Mouse (Mus musculus): ENCODE results near the gene Dlg2. TPM values are rescaled to one million over a fixed set of nuclear protein-coding genes. Genes with fewer than 3 reads are reported as not detected.
A peak's percentile ranks its signal among the peaks of the same experiment; 100 is the strongest.

Gene Dlg2
- total and polyA plus RNA-seq, 2 experiments from 2014 or later: 26.3 to 169 TPM

DNA sequence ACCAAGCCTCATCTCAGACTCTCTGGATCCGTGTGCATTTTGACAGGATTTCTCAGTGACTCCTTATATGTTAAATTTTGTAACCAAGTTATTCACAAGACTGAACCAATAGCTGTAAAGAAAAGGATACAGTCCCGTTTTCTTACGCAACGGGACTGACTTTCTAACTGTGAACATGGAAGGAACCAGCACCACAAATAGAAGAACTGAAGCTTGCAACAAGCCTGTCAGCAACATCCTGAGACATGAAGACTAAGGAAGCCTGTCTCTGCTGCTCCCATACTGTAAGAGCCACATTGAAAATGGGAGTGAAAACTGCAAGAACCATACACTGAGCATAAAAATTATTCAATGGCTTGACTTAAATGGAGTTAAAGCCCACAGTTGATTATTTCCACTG, 1981.8 kb downstream of the Dlg2 start:
- Histone ChIP-seq H3K4me2 (ENCODE audit: low read depth) (no peak overlapping the region), H3K4me3 (ENCODE audit: low read depth, low read length) (no peak overlapping the region), H3K36me3 (ENCODE audit: insufficient read depth) (no peaks in the 10 kb centered on the region), H3K27me3 (ENCODE audit: insufficient read depth, low read length) (no peaks in the 10 kb centered on the region), H3K9me3 (ENCODE audit: low read length) (no peaks in the 10 kb centered on the region), H3K4me1 (ENCODE audit: insufficient read depth) (no peaks in the 10 kb centered on the region), H3K9ac (no peak overlapping the region), H3K27ac (ENCODE audit: low read depth, low read length) (no peak overlapping the region)
- no peak for ATAC-seq
- no peak for TF ChIP-seq CTCF (IDR thresholded peaks at IDR 0.05; ENCODE audit: low read depth)
- DNase-seq: no peak
- WGBS: 83% methylated on average over 4 of the region's 4 CpGs

DNA sequence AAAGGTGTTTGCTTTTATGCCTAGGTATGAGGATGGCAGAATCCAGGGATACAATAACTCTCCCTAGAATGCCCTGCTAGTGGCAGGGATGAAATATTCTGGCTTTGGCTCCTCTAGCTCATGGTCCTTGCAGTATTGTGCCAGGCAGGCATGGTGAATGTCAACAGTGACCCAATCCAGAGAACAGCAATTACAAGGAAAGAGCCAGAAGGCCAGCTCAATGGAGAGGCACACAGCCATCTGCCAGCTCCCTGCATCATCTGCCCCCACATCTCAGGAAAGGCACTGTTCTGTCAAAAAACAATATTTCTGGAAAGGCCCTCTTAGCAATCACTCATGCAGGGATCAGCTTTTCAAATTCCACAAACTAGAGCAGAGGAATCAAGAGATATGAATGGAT, 1984.1 kb downstream of the Dlg2 start:
- Histone ChIP-seq H3K4me1 (ENCODE audit: insufficient read depth) (no peaks in the 10 kb centered on the region), H3K9me3 (ENCODE audit: low read length) (no peaks in the 10 kb centered on the region), H3K4me3 (ENCODE audit: low read depth, low read length) (no peak overlapping the region), H3K36me3 (ENCODE audit: insufficient read depth) (no peaks in the 10 kb centered on the region), H3K9ac (no peak overlapping the region), H3K27me3 (ENCODE audit: insufficient read depth, low read length) (no peaks in the 10 kb centered on the region), H3K27ac (ENCODE audit: low read depth, low read length) (no peak overlapping the region), H3K4me2 (ENCODE audit: low read depth) (no peak overlapping the region)
- ATAC-seq: peak; percentile 61
- TF ChIP-seq CTCF (IDR thresholded peaks at IDR 0.05; ENCODE audit: low read depth): no peak
- no peak for DNase-seq

DNA sequence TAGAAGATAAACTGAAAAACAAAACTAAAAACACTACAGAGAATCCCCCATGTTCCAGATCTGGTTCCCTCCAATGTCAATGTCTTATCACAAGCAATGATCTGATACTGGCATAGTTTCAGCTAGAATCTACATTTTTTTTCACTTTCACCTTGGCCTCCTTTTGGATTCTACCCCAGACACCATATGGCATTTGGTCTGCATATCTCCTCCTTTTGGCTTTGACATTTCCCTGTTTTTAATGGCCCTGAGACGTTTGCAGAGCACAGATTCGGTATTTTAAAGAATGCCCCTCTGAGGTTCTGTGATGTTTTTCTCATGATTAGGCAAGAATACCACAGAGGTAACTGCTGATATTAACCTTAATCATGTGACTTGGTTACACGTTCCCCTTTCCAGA, 1984.8 kb downstream of the Dlg2 start:
- no peak for ATAC-seq
- WGBS: 50% methylated on average over 3 of the region's 3 CpGs
- Histone ChIP-seq H3K36me3 (ENCODE audit: insufficient read depth) (no peaks in the 10 kb centered on the region), H3K27ac (ENCODE audit: low read depth, low read length) (no peak overlapping the region), H3K4me1 (ENCODE audit: insufficient read depth) (no peaks in the 10 kb centered on the region), H3K9me3 (ENCODE audit: low read length) (no peaks in the 10 kb centered on the region), H3K4me3 (ENCODE audit: low read depth, low read length) (no peak overlapping the region), H3K4me2 (ENCODE audit: low read depth) (no peak overlapping the region), H3K9ac (no peak overlapping the region), H3K27me3 (ENCODE audit: insufficient read depth, low read length) (no peaks in the 10 kb centered on the region)
- no peak for TF ChIP-seq CTCF (IDR thresholded peaks at IDR 0.05; ENCODE audit: low read depth)
- DNase-seq: no peak

DNA sequence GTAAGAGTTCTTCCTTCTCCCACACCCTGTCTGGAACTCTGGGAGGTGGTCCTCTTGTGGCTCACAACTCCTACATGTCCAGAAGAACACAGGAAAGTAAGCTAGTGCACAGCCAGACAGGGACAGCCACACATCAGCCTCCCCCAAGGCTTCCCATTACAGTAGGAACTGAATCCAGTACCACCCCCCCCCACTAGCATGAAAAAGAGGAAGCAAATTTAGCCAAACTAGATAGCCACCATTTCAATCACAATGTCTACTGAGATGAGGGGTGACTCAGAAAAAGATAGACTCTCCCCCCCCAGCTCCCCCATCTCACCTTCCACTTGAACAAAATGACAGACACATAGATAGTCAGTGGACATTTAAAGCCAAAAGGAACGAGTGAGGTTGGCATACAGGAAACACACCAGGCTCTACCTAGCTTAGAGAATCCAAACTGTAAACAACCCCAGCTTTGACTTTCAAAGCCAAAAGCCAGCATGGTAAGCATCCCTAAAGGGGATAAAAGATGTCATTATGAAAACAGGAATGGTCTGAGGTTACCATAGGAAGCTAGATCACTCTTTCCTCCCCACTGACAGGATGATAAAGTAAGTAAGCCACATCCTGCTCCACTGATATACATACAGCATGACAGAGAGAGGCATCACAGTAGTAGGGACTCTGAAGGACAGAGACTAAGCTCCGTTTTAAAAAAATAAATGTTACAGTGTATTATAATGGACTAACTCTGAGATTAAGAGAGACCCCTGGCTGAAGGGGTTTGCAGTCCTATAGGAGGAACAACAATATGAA, 1986.8 kb downstream of the Dlg2 start:
- Histone ChIP-seq H3K4me2 (ENCODE audit: low read depth) (no peak overlapping the region), H3K9ac (no peak overlapping the region), H3K27me3 (ENCODE audit: insufficient read depth, low read length) (no peaks in the 10 kb centered on the region), H3K4me1 (ENCODE audit: insufficient read depth) (no peaks in the 10 kb centered on the region), H3K27ac (ENCODE audit: low read depth, low read length) (no peak overlapping the region), H3K4me3 (ENCODE audit: low read depth, low read length) (no peak overlapping the region), H3K36me3 (ENCODE audit: insufficient read depth) (no peaks in the 10 kb centered on the region), H3K9me3 (ENCODE audit: low read length) (no peaks in the 10 kb centered on the region)
- WGBS: 83% methylated on average over 2 of the region's 2 CpGs
- no peak for ATAC-seq
- DNase-seq: no peak
- TF ChIP-seq CTCF (IDR thresholded peaks at IDR 0.05; ENCODE audit: low read depth): no peak

DNA sequence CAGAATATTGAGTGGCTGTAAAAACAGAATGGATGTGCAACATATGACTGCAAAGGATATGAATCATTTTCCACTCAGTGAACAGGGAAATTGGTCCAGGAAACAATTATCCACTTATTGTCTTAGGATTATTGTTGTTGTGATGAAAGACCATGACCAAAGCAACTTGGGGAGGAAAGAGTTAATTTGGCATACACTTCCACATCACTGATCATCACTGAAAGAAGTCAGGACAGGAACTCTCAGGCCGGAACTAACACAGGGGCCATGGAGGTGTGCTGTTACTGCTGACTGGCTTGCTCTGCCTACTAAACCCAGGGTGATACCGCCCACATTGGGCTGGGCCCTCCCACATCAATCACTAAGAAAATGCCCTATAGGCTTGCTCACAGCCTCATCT, 1987.8 kb downstream of the Dlg2 start:
- H3K4me1 ChIP-seq (ENCODE audit: insufficient read depth): no peaks in the 10 kb centered on the region
- no peak overlapping the region for H3K9ac ChIP-seq
- 48% methylated on average over 2 of the region's 2 CpGs for WGBS
- no peak for ATAC-seq
- H3K4me2 ChIP-seq (ENCODE audit: low read depth): no peak overlapping the region
- H3K4me3 ChIP-seq (ENCODE audit: low read depth, low read length): no peak overlapping the region
- H3K27ac ChIP-seq (ENCODE audit: low read depth, low read length): no peak overlapping the region
- TF ChIP-seq CTCF (IDR thresholded peaks at IDR 0.05; ENCODE audit: low read depth): no peak
- no peak for DNase-seq
- no peaks in the 10 kb centered on the region for H3K36me3 ChIP-seq (ENCODE audit: insufficient read depth)
- no peaks in the 10 kb centered on the region for H3K27me3 ChIP-seq (ENCODE audit: insufficient read depth, low read length)
- H3K9me3 ChIP-seq (ENCODE audit: low read length): no peaks in the 10 kb centered on the region

DNA sequence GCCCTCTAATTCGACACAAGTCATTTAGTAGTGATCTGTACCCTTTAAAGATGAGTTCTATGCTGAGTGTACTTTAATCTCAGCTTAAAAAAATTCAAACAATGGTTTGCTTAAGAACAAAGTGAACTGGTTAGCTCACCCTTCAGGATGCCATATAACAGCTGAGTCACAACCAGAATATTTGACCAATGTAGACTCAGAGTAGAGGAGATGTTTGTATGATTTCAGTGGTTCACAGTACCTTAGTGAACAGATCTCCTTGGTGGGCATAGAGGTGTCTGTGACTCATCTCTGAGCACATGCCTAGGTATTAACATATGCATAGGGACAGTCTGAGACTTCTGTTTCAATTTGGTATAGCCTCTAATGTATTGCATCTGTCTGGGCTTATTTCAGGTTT, 2002.7 kb downstream of the Dlg2 start:
- 60% methylated on average over 1 of the region's 1 CpGs for WGBS
- no peaks in the 10 kb centered on the region for H3K4me1 ChIP-seq (ENCODE audit: insufficient read depth)

DNA sequence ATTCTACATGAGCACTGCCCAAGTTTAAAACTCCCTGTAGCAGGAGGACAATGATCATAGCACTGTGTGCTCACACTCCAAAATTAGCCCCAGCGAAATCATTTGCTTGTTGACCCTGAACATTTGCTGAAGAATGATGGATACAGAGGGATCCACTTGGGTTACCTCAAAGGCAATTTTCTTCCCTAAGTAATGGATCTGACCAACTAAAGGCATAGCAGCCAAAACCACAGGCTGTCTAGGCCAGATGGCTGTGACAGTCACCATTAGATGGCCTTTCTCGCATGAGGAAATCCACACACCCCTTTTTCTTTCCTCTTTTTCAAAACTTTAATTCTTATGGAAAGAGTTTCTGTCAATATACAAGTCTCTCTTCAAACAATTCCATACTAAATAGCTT, 2003.3 kb downstream of the Dlg2 start:
- Histone ChIP-seq H3K4me2 (ENCODE audit: low read depth) (no peak overlapping the region), H3K27me3 (ENCODE audit: insufficient read depth, low read length) (no peaks in the 10 kb centered on the region), H3K27ac (ENCODE audit: low read depth, low read length) (no peak overlapping the region), H3K9ac (no peak overlapping the region), H3K4me3 (ENCODE audit: low read depth, low read length) (no peak overlapping the region), H3K4me1 (ENCODE audit: insufficient read depth) (no peaks in the 10 kb centered on the region), H3K9me3 (ENCODE audit: low read length) (no peaks in the 10 kb centered on the region), H3K36me3 (ENCODE audit: insufficient read depth) (no peaks in the 10 kb centered on the region)
- ATAC-seq (no peak), DNase-seq (no peak)
- WGBS: 79% methylated on average over 2 of the region's 2 CpGs
- TF ChIP-seq CTCF (IDR thresholded peaks at IDR 0.05; ENCODE audit: low read depth): no peak

More for the DNA sequence above, 2002.7 kb downstream of the Dlg2 start:
- Histone ChIP-seq H3K4me2 (ENCODE audit: low read depth) (no peak overlapping the region), H3K27me3 (ENCODE audit: insufficient read depth, low read length) (no peaks in the 10 kb centered on the region), H3K27ac (ENCODE audit: low read depth, low read length) (no peak overlapping the region), H3K9me3 (ENCODE audit: low read length) (no peaks in the 10 kb centered on the region), H3K36me3 (ENCODE audit: insufficient read depth) (no peaks in the 10 kb centered on the region), H3K9ac (no peak overlapping the region), H3K4me3 (ENCODE audit: low read depth, low read length) (no peak overlapping the region)
- DNase-seq: no peak
- TF ChIP-seq CTCF (IDR thresholded peaks at IDR 0.05; ENCODE audit: low read depth): no peak
- no peak for ATAC-seq
